Mouse (Mus musculus): ENCODE data around the gene Ccdc92b.

- TF ChIP-seq CTCF (IDR thresholded peaks at IDR 0.05; ENCODE audit: low read depth, low read length): no peak
- no peak for TF ChIP-seq POLR2AphosphoS5 (IDR thresholded peaks at IDR 0.05; ENCODE audit: insufficient replicate concordance, low read depth, low read length)
- no peak for TF ChIP-seq GATA1 (IDR thresholded peaks at IDR 0.05; ENCODE audit: borderline replicate concordance, low read length)
- no peak for TF ChIP-seq TAL1 (conservative IDR thresholded peaks at IDR 0.05; ENCODE audit: low read depth, low read length)
Measured at GRCm38 (mm10) chr11:74584946-74585723, 34.3 kb upstream of the Ccdc92b start.

Measured in G1E (cell line).